Mouse (Mus musculus) lung, embryonic 16.5 days (tissue): Measurements from ENCODE around the gene Gm5447. TPM values are rescaled to one million over a fixed set of nuclear protein-coding genes. Genes with fewer than 3 reads are reported as not detected.

Experiments used
- polyA plus RNA-seq: library from polyadenylated mRNA; unstranded; fragments of >200 nt; fragmentation: Nextera tagmentation; extraction: Ambion mirVana; gene quantifications from 2 replicates; pipeline ENCODE4 v1.2.1, GENCODE M21; 2015

Gm5447 gene
- polyA plus RNA-seq, 1 experiment from 2014 or later, result 0.21 TPM

Other genes starting within 250 kb of the Gm5447 start
- 0.10 and 0.11 TPM in 2 replicates for gene Irf4, start 225.0 kb upstream of the Gm5447 start, polyA plus RNA-seq
- not detected in 2 replicates for gene Hus1b, start 26.4 kb upstream of the Gm5447 start, polyA plus RNA-seq
- gene Exoc2, start 111 bp upstream of the Gm5447 start, polyA plus RNA-seq, result 34.8 and 37.1 TPM in 2 replicates